ENCODE assay signal across 14 mouse cellular contexts in the genomic region with DNA sequence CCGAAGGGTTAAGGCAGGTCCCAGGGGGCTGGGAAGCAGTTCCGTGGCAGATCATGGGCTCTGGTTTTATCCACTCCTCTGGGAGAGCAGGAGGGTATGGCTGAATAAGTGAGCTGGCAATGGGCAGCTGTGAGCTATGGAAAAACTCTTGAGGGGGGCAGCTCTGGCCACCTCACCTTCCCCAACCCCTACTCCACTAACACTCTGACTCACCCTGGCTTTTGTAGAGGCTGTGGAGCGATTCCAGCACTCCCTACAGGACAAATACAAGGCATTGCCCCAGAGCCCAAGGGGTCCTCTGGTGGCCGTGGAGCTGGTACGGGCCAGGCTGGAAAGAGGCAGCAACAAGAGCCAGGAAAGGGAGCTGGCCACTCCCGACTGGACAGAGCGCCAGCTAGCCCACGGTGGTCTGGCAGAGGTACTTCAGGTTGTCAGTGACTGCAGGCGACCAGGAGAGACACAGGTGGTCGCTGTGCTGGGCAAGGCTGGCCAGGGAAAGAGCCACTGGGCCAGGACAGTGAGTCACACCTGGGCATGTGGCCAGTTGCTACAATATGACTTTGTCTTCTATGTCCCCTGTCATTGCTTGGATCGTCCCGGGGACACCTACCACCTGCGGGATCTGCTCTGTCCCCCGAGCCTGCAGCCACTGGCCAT. TPM values are rescaled to one million over a fixed set of nuclear protein-coding genes. Genes with fewer than 3 reads are reported as not detected.
DNase-seq lines count a peak whose midpoint lies in the region; ATAC-seq and TF ChIP-seq lines count a peak whose summit lies in the region.
"Had no signal": no experiment of that assay in that cellular context is flagged by ENCODE, and none has a peak within 500 bp of the region (broad histone marks: within the 10 kb centered on the region; RNA-seq: fewer than 3 reads in every experiment).

No protein-coding gene starts in this region.

- H3K9me3 ChIP-seq in heart, embryonic 11.5 days (replicated peaks; ENCODE audit: control insufficient read depth, low read length): no peaks in the 10 kb centered on the region
- H3K9me3 ChIP-seq in lung, embryonic 15.5 days: no peaks in the 10 kb centered on the region
- H3K9me3 ChIP-seq: hindbrain, embryonic 10.5 days; neural tube, embryonic 15.5 days had no signal

- H3K4me3 ChIP-seq in heart, adult 2 months: no peak overlapping the region
- no peak overlapping the region for H3K4me3 ChIP-seq in heart, embryonic 11.5 days (ENCODE audit: low read depth, low read length)
- no peak overlapping the region for H3K4me3 ChIP-seq in lung, embryonic 15.5 days
- H3K4me3 ChIP-seq in lung, adult 2 months (replicated peaks; ENCODE audit: extremely low read depth, low read depth, low read length): no peak overlapping the region
- H3K4me3 ChIP-seq in bone marrow, adult 2 months (replicated peaks; ENCODE audit: control insufficient read depth, low read depth, low read length): no peak overlapping the region
- H3K4me3 ChIP-seq: hindbrain, embryonic 10.5 days; neural tube, embryonic 15.5 days had no signal

- TF ChIP-seq EP300 in heart, adult 2 months (IDR thresholded peaks at IDR 0.05; ENCODE audit: insufficient read depth, low read depth, low read length): no peak

- no peak for TF ChIP-seq POLR2A in heart, adult 2 months (IDR thresholded peaks at IDR 0.05; ENCODE audit: insufficient read depth, low read depth, low read length)
- no peak for TF ChIP-seq POLR2A in lung, adult 2 months (IDR thresholded peaks at IDR 0.05; ENCODE audit: borderline replicate concordance, extremely low read depth, low read depth, low read length)
- TF ChIP-seq POLR2A in bone marrow, adult 2 months (IDR thresholded peaks at IDR 0.05; ENCODE audit: borderline replicate concordance, control insufficient read depth, low read depth, low read length): no peak

- H3K4me1 ChIP-seq in heart, adult 2 months (ENCODE audit: control insufficient read depth, insufficient read depth, low read length): no peaks in the 10 kb centered on the region
- no peaks in the 10 kb centered on the region for H3K4me1 ChIP-seq in heart, embryonic 11.5 days (ENCODE audit: control insufficient read depth, insufficient read depth, low read length)
- no peaks in the 10 kb centered on the region for H3K4me1 ChIP-seq in lung, embryonic 15.5 days
- no peaks in the 10 kb centered on the region for H3K4me1 ChIP-seq in lung, adult 2 months (ENCODE audit: control insufficient read depth, insufficient read depth, low read length)
- H3K4me1 ChIP-seq in bone marrow, adult 2 months (ENCODE audit: control insufficient read depth, insufficient read depth, low read length): peaks cover 2% of the 10 kb centered on the region; the same call in 1 of the 2 replicates
- H3K4me1 ChIP-seq: hindbrain, embryonic 10.5 days; neural tube, embryonic 15.5 days had no signal

- ATAC-seq in heart, embryonic 11.5 days (replicated peaks; ENCODE audit: insufficient number of reproducible peaks, low FRiP score, low TSS enrichment): no peak
- ATAC-seq in lung, embryonic 15.5 days (ENCODE audit: borderline replicate concordance, extremely low read depth, low FRiP score, low TSS enrichment): 0 out of 2 replicates have a peak, but pooled peaks have one; percentile 41
- ATAC-seq: forebrain, embryonic 16.5 days had no signal

- H3K36me3 ChIP-seq in heart, adult 2 months (ENCODE audit: control insufficient read depth, insufficient read depth, low read length): no peaks in the 10 kb centered on the region
- no peaks in the 10 kb centered on the region for H3K36me3 ChIP-seq in heart, embryonic 11.5 days (ENCODE audit: control insufficient read depth, insufficient read depth, low read length)
- no peaks in the 10 kb centered on the region for H3K36me3 ChIP-seq in lung, embryonic 15.5 days
- H3K36me3 ChIP-seq: hindbrain, embryonic 10.5 days; neural tube, embryonic 15.5 days had no signal

- no peak overlapping the region for H3K9ac ChIP-seq in heart, adult 2 months (ENCODE audit: low read depth, low read length)
- H3K9ac ChIP-seq in heart, embryonic 11.5 days (ENCODE audit: low read depth, low read length): no peak overlapping the region
- no peak overlapping the region for H3K9ac ChIP-seq in lung, embryonic 15.5 days
- H3K9ac ChIP-seq: liver, embryonic 14.5 days; neural tube, embryonic 15.5 days had no signal

- TF ChIP-seq CTCF in heart, adult 2 months (IDR thresholded peaks at IDR 0.05): peak; percentile 15; the same call in 1 of the 2 replicates
- TF ChIP-seq CTCF in lung, adult 2 months (IDR thresholded peaks at IDR 0.05; ENCODE audit: insufficient read depth, low read length): no peak
- no peak for TF ChIP-seq CTCF in bone marrow, adult 2 months (IDR thresholded peaks at IDR 0.05; ENCODE audit: control insufficient read depth, insufficient read depth, low read length)

- H3K4me2 ChIP-seq in heart, embryonic 11.5 days: no peak overlapping the region
- H3K4me2 ChIP-seq in lung, embryonic 15.5 days: no peak overlapping the region
- H3K4me2 ChIP-seq: neural tube, embryonic 15.5 days had no signal

- DNase-seq in heart, adult 2 months: peak; percentile 39 to 47
- DNase-seq in lung, adult 2 months: no peak
- DNase-seq in cerebellum, postnatal 14 days: peak; percentile 89
- DNase-seq in gastrocnemius, postnatal 10 days: no peak
- no peak for DNase-seq in B cell, adult 2 months
- DNase-seq: kidney, adult 8-10 months had no signal

- H3K79me2 ChIP-seq in heart, adult 2 months (replicated peaks; ENCODE audit: control insufficient read depth, insufficient read depth, low read length): no peaks in the 10 kb centered on the region

- WGBS in heart, adult 2 months: 31% methylated on average over 14 of the region's 14 CpGs
- WGBS in heart, embryonic 11.5 days (ENCODE audit: insufficient replicate concordance): 47% methylated on average over 14 of the region's 14 CpGs
- WGBS in lung, embryonic 15.5 days: 46% methylated on average over 14 of the region's 14 CpGs
- WGBS in lung, adult 2 months: 47% methylated on average over 14 of the region's 14 CpGs
- 68% methylated on average over 14 of the region's 14 CpGs for WGBS in bone marrow, adult 2 months

- H3K27me3 ChIP-seq in heart, adult 2 months (ENCODE audit: control insufficient read depth, insufficient read depth, low read length): no peaks in the 10 kb centered on the region
- no peaks in the 10 kb centered on the region; the same call in 1 of the 2 replicates for H3K27me3 ChIP-seq in heart, embryonic 11.5 days (ENCODE audit: control insufficient read depth, insufficient read depth, low read length)
- no peaks in the 10 kb centered on the region for H3K27me3 ChIP-seq in lung, embryonic 15.5 days
- H3K27me3 ChIP-seq: neural tube, embryonic 15.5 days had no signal

- H3K27ac ChIP-seq in heart, adult 2 months: no peak overlapping the region
- H3K27ac ChIP-seq in heart, embryonic 11.5 days (ENCODE audit: low read depth, low read length): no peak overlapping the region
- H3K27ac ChIP-seq in lung, embryonic 15.5 days: no peak overlapping the region
- H3K27ac ChIP-seq in bone marrow, adult 2 months (ENCODE audit: control insufficient read depth, insufficient read depth, low read depth, low read length, poor library complexity): 0 out of 2 replicates have a peak overlapping the region, but pooled peaks have one; percentile 25
- H3K27ac ChIP-seq: hindbrain, embryonic 10.5 days; liver, embryonic 14.5 days; neural tube, embryonic 15.5 days had no signal

- intact Hi-C loops in heart, adult 2 months (cut with DNase I): no loop called here

RNA-seq across cellular contexts. Expression of a gene that starts 30.7 kb away (rescaled TPM):
- total RNA-seq in heart, adult 2 months (2021): under 1 TPM; 0.41 to 0.50 TPM
- polyA plus RNA-seq in heart, adult 2 months (2012; rRNA removed): 1.0 and 2.0 TPM in 2 replicates
- 0.19 and 0.35 TPM in 2 replicates for polyA plus RNA-seq in heart, embryonic 11.5 days (2014; fragmentation: Nextera tagmentation; extraction: Ambion mirVana)
- 0.70 and 1.00 TPM in 2 replicates for polyA plus RNA-seq in lung, embryonic 15.5 days (2015; fragmentation: Nextera tagmentation; extraction: Ambion mirVana)
- 13.2 and 13.3 TPM in 2 replicates for polyA plus RNA-seq in lung, adult 2 months (2012; rRNA removed)
- polyA plus RNA-seq in bone marrow, adult 2 months (2011; ENCODE audit: insufficient read depth, insufficient read length, low replicate concordance, missing spikeins): 4.0 and 11.8 TPM in 2 replicates
- under 1 TPM; 0.14 to 0.21 TPM for total RNA-seq in gastrocnemius, postnatal 10 days (2021)
- total RNA-seq: MEL had no signal

RNA-seq across cellular contexts. Expression of a gene that starts 32.2 kb away (rescaled TPM):
- total RNA-seq in heart, adult 2 months (2021): 10 to 100 TPM; 32.1 to 41.1 TPM
- 56.8 and 65.5 TPM in 2 replicates for polyA plus RNA-seq in heart, adult 2 months (2012; rRNA removed)
- polyA plus RNA-seq in heart, embryonic 11.5 days (2014; fragmentation: Nextera tagmentation; extraction: Ambion mirVana): 14.3 and 16.3 TPM in 2 replicates
- polyA plus RNA-seq in lung, embryonic 15.5 days (2015; fragmentation: Nextera tagmentation; extraction: Ambion mirVana): 25.5 and 25.6 TPM in 2 replicates
- 56.1 and 59.5 TPM in 2 replicates for polyA plus RNA-seq in lung, adult 2 months (2012; rRNA removed)
- 4.2 and 4.3 TPM in 2 replicates for polyA plus RNA-seq in bone marrow, adult 2 months (2011; ENCODE audit: insufficient read depth, insufficient read length, low replicate concordance, missing spikeins)
- 10 to 100 TPM; 26.8 to 30.3 TPM for total RNA-seq in gastrocnemius, postnatal 10 days (2021)

RNA-seq across cellular contexts. Expression of a gene that starts 34.5 kb away (rescaled TPM):
- total RNA-seq in heart, adult 2 months (2021): 10 to 100 TPM; 55.4 to 57.5 TPM
- 27.6 and 47.7 TPM in 2 replicates for polyA plus RNA-seq in heart, adult 2 months (2012; rRNA removed)
- polyA plus RNA-seq in heart, embryonic 11.5 days (2014; fragmentation: Nextera tagmentation; extraction: Ambion mirVana): 28.8 and 39.1 TPM in 2 replicates
- polyA plus RNA-seq in lung, embryonic 15.5 days (2015; fragmentation: Nextera tagmentation; extraction: Ambion mirVana): 27.7 and 29.3 TPM in 2 replicates
- 12.7 and 18.3 TPM in 2 replicates for polyA plus RNA-seq in lung, adult 2 months (2012; rRNA removed)
- polyA plus RNA-seq in bone marrow, adult 2 months (2011; ENCODE audit: insufficient read depth, insufficient read length, low replicate concordance, missing spikeins): 3.0 and 6.3 TPM in 2 replicates
- total RNA-seq in gastrocnemius, postnatal 10 days (2021): 10 to 100 TPM; 24.5 to 25.8 TPM

Comparison
In these comparisons a context has a peak if more than half of its experiments do, and no peak if none do; other contexts are left out.
1. DNase-seq: peak in heart, adult 2 months (2 of 2) and cerebellum, postnatal 14 days (2 of 2); none in lung, adult 2 months (single experiment), gastrocnemius, postnatal 10 days (single experiment) and B cell, adult 2 months (0 of 2).